10 mouse cellular contexts compared by ENCODE assay signal in genomic region chr6:72460036-72460801, GRCm38 (mm10). TPM values are rescaled to one million over a fixed set of nuclear protein-coding genes. Genes with fewer than 3 reads are reported as not detected.
DNase-seq lines count a peak whose midpoint lies in the region; ATAC-seq and TF ChIP-seq lines count a peak whose summit lies in the region.
"Had no signal": no experiment of that assay in that cellular context is flagged by ENCODE, and none has a peak within 500 bp of the region (broad histone marks: within the 10 kb centered on the region; RNA-seq: fewer than 3 reads in every experiment).

No protein-coding gene starts in this region.

- no peaks in the 10 kb centered on the region for H3K9me3 ChIP-seq in embryonic facial prominence, embryonic 14.5 days (ENCODE audit: control insufficient read depth, low read length)

- DNase-seq in adrenal gland, postnatal 25 days = peak; percentile 33
- DNase-seq in adrenal gland, adult 2 months = no peak
- peak; percentile 97 for DNase-seq in liver, adult 2 months (ENCODE audit: extremely low read depth, low read depth, low spot score)
- DNase-seq in liver = no peak
- DNase-seq in embryonic facial prominence, embryonic 14.5 days (ENCODE audit: low spot score) = no peak
- peak; percentile 55 for DNase-seq in lung, postnatal 36 days
- no peak for DNase-seq in embryo, embryonic 10.5 days (ENCODE audit: low spot score)
- DNase-seq in right cerebral cortex, adult 2 months (ENCODE audit: low spot score in 2 of 2) = no peak
- DNase-seq: B cell, adult 2 months; spleen, adult 18-20 months had no signal

- no peaks in the 10 kb centered on the region for H3K27me3 ChIP-seq in liver, adult 2 months (ENCODE audit: control insufficient read depth, insufficient read depth, low read length)
- H3K27me3 ChIP-seq in embryonic facial prominence, embryonic 14.5 days (replicated peaks; ENCODE audit: control insufficient read depth, insufficient read depth, low read length) = no peaks in the 10 kb centered on the region

- no peak for ATAC-seq in embryonic facial prominence, embryonic 14.5 days (ENCODE audit: low read depth)

- no peak for TF ChIP-seq CTCF in liver, adult 2 months (IDR thresholded peaks at IDR 0.05; ENCODE audit: low read depth, low read length)

- peak overlapping the region; percentile 26; the same call in 1 of the 2 replicates for H3K9ac ChIP-seq in liver, adult 2 months (ENCODE audit: low read depth, low read length)
- H3K9ac ChIP-seq in embryonic facial prominence, embryonic 14.5 days (ENCODE audit: low read depth, low read length) = no peak overlapping the region

- WGBS in liver, adult 2 months = 2% methylated on average over 9 of the region's 9 CpGs
- WGBS in embryonic facial prominence, embryonic 14.5 days = 31% methylated on average over 9 of the region's 9 CpGs

- no peak overlapping the region for H3K4me3 ChIP-seq in liver, adult 2 months (ENCODE audit: insufficient read depth, low read depth, low read length)
- no peak overlapping the region for H3K4me3 ChIP-seq in embryonic facial prominence, embryonic 14.5 days (ENCODE audit: low read depth, low read length)

- no peaks in the 10 kb centered on the region for H3K36me3 ChIP-seq in liver, adult 2 months (ENCODE audit: control insufficient read depth, insufficient read depth, low read length)
- no peaks in the 10 kb centered on the region for H3K36me3 ChIP-seq in embryonic facial prominence, embryonic 14.5 days (ENCODE audit: control insufficient read depth, insufficient read depth, low read length)

- H3K4me1 ChIP-seq in liver, adult 2 months (ENCODE audit: control insufficient read depth, insufficient read depth, low read length) = peaks cover 11% of the 10 kb centered on the region
- H3K4me1 ChIP-seq in embryonic facial prominence, embryonic 14.5 days (ENCODE audit: control insufficient read depth, insufficient read depth, low read length) = 0 out of 2 replicates have a peak, but pooled peaks cover 4% of the 10 kb centered on the region

- H3K4me2 ChIP-seq in embryonic facial prominence, embryonic 14.5 days (ENCODE audit: low read depth, low read length) = no peak overlapping the region

- no peaks in the 10 kb centered on the region for H3K79me2 ChIP-seq in liver, adult 2 months (ENCODE audit: control insufficient read depth, insufficient read depth, low read length)

- peak overlapping the region; percentile 82 for H3K27ac ChIP-seq in liver, adult 2 months (replicated peaks; ENCODE audit: insufficient read depth, low read depth, low read length)
- H3K27ac ChIP-seq in embryonic facial prominence, embryonic 14.5 days (replicated peaks; ENCODE audit: low read depth, low read length) = 0 out of 2 replicates have a peak overlapping the region, but pooled peaks have one; percentile 10

- TF ChIP-seq POLR2A in liver, adult 2 months (IDR thresholded peaks at IDR 0.05; ENCODE audit: extremely low read depth, insufficient read depth, low read length) = no peak

RNA-seq across cellular contexts. Expression of gene Mat2a, which starts 20.9 kb away (rescaled TPM):
- total RNA-seq in adrenal gland, postnatal 25 days (2021) = 199 and 214 TPM in 2 replicates
- 100 to 1,000 TPM; 203 to 251 TPM for total RNA-seq in adrenal gland, adult 2 months (2021)
- polyA plus RNA-seq in adrenal gland, adult 2 months (2012; rRNA removed) = 121 and 150 TPM in 2 replicates
- 54.0 and 59.7 TPM in 2 replicates for total RNA-seq in liver, adult 2 months (2014; rRNA removed)
- 19.8 and 31.1 TPM in 2 replicates for polyA plus RNA-seq in liver, adult 2 months (2012; rRNA removed)
- 292 and 321 TPM in 2 replicates for polyA plus RNA-seq in embryonic facial prominence, embryonic 14.5 days (2014; fragmentation: Nextera tagmentation; extraction: Ambion mirVana)

RNA-seq across cellular contexts. Expression of gene Ggcx, which starts 46.1 kb away (rescaled TPM):
- 52.5 and 56.9 TPM in 2 replicates for total RNA-seq in adrenal gland, postnatal 25 days (2021)
- 10 to 100 TPM; 47.1 to 68.7 TPM for total RNA-seq in adrenal gland, adult 2 months (2021)
- 30.2 and 34.5 TPM in 2 replicates for polyA plus RNA-seq in adrenal gland, adult 2 months (2012; rRNA removed)
- 71.0 and 80.9 TPM in 2 replicates for total RNA-seq in liver, adult 2 months (2014; rRNA removed)
- polyA plus RNA-seq in liver, adult 2 months (2012; rRNA removed) = 62.4 and 67.3 TPM in 2 replicates
- 15.0 and 15.7 TPM in 2 replicates for polyA plus RNA-seq in embryonic facial prominence, embryonic 14.5 days (2014; fragmentation: Nextera tagmentation; extraction: Ambion mirVana)

Comparison
In these comparisons a context has a peak if more than half of its experiments do, and no peak if none do; other contexts are left out.
1. DNase-seq: peak in adrenal gland, postnatal 25 days (single experiment), liver, adult 2 months (single experiment) and lung, postnatal 36 days (single experiment); none in adrenal gland, adult 2 months (single experiment), liver (single experiment), embryonic facial prominence, embryonic 14.5 days (single experiment), embryo, embryonic 10.5 days (single experiment) and right cerebral cortex, adult 2 months (0 of 2).